Mouse (Mus musculus) right cerebral cortex, postnatal 4 days (tissue): ENCODE measurements around the gene Gm10645.

ENCODE experiments used
- DNase-seq: peaks from one replicate; pipeline ENCODE4 v3.0.0-alpha.2; 2022

The Gm10645 gene

DNA sequence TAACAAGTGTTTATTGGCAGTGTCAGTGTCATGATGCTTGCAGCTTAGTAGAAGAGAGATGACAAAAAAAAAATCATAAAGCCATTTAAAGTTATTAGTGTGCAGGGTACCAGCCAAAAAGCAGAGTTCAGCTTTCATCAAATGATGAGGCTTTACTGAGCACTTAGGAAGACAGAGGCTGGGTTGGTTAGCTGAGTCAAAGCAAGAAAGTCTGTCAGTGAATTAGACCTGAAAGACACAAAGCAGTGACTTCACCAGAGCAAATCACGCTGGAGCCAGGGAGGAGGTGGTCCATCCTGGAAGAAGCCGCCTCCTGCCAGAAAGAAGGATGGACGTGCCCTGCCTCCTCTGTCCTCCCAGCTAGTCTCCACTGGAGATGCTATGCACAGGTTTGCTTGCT, 2.0 kb upstream of the Gm10645 start:
- DNase-seq = no peak

DNA sequence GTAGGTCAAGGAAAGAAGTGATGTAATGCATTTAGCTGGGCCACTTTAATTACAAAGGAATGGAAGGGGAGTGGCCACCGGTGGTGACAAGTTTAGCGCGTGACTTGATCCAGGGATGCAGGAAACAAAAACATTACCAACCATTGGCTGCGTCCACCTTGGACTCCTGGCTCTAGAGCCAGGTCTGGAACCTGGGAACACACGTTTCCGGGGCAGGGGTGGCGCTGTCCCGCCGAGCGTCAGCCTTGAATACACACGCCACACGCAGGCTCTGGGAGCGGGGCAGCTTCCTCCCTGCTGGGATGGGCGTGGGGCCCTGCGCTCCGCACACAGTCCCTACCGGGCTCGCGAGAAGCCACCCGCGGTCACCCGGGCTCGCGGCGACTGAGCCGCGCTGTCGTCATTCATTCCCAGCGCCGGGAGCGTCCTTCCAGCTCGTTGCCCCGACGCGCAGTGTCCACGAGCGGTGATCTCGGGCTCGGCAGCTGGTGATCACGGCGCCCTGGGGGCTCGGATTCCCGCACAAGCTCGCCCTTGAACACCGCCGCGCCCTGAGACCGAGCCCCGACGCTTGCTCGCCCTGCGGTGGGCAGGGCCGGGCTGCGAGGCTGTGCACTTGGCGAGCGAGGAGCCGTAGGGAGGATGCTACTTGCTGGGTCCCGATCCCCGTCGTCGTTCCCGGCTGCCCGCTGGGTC, 587 bp downstream of the Gm10645 start, which contains the start of gene Tbc1d9:
TSS of gene Tbc1d9 (plus strand) at position 118 of the 696 bp plus-strand sequence.
- DNase-seq = peak; percentile 71

DNA sequence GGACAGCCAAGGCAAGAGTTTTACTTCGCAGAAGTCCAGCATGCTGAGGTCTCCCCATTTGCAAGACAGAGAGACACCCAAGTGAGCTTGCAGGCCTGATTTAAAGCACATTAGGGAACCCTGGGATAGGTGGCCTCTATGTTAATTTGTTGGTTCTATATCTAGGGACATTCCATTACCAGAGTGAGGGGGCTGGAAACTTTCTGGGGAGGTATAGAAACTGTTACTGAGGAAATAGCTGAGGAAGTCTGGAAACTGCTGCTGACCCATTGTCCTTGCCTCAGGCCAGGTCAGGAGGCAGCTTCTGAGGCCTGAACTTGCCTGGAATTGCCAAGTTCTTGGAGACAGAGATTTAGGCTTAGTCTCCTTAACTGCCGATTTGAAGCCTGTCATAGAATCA, 5.4 kb downstream of the Gm10645 start:
- no peak for DNase-seq

DNA sequence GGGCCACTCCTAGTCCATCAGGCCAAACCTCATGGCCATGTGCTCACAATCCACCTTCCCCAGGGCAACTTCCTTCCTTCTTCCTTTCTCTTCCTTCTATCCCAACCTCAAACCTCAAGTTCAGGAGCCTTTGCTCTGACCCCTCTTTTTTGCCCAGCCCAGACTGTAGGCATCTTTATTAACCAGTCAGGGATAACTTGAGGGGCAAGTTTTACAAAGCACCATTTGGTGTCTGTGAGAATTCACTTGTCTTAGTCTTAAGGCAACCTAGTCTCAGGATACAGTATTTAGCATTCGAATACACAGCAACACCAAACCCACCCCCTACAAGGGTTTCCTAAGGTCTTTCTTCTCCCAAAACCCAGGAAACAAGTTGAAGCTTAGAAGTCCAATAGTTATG, 6.4 kb downstream of the Gm10645 start:
- DNase-seq = no peak

DNA sequence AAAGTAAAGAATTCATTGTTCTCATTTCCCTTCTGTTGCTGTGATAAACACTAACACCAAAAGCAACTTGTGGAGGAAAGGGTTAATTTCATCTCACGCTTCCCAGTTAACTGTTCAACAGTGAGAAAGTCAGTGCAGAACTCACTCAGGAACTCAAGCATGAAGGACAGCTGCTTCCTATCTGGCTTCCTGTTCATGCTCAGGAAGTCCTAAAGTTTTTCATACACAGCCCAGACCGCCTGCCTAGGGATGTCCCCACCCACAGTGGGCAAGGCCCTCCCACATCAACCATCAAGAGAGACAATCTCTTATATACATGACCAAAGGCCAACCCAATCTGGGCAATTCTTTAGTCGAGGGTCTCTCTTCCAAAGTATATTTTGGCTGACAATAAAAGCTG, 7.0 kb downstream of the Gm10645 start:
- DNase-seq = no peak

DNA sequence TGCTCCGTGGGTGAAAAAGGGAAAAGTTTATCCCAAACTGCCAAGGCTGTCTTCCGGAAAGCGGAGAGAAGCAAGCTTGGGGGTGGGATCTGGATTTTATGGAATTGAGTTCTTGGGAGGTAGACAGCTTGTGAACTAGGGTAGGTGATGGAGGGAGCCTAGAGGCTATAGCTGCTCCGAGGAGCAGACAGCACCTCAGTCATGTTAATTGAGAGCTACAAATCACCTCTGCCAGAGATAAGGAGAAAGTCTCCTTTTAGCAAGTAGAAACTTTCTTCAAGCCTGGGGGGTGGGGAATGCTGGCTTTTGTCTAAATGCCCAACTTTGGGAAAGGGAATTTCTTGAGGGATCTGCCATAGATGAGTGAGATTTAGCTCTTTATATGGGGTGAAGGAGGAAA, 10.9 kb downstream of the Gm10645 start:
- no peak for DNase-seq

DNA sequence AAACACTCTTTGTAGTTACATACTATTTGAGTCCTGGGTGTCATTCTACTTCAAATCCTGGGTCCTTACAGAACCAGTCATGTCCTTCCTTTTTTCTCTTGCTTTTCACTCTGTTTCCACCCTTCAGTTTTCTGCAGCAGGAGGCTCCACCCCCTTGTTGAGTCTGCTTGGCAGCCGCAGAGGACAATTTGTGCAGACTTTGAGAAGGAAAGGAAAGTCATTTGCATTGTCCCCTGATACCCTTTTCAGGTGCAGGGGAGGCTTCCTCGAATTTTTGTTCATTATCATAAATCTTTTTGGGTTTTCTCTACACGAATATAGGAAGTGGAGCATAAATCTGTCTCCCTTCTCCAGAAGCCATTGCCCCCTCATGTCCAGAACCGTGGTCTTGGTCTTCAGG, 13.5 kb downstream of the Gm10645 start:
- DNase-seq = no peak

DNA sequence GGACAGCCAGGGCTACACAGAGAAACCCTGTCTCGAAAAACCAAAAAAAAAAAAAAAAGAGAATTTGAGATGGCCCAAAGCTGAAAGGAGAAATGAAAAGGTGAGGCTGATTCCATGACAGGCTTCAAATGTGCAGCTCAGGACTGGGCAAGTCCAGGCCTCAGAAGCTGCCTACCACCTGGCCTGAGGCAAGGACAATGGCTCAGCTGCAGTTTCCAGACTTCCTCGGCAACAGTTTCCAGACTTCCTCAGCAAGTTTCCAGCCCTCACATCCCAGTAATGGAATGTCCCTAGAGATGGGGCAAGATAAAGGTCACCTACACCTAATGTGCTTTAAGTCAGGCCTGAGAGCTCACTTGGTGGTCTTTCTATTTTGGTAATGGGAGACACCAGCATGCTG, 13.9 kb downstream of the Gm10645 start:
- DNase-seq = no peak

DNA sequence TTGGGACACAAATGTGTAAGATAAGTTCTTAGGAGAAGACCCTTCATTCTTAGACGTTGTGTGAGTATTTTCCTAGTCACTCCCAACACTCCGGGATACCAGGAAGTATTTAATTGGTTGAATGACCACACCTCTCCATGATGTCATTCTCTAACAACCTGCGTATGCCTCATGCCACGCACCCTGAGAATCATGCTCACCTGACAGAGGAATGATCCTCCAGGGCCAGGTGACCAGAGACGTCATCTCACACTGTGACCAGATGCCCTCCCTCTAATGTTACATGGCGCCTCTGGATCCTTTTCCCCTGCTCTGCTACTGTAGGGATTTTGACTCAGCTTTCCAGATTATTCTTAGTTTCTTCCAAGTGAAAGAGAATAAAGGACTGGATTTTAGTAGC, 16.8 kb downstream of the Gm10645 start:
- DNase-seq = no peak

DNA sequence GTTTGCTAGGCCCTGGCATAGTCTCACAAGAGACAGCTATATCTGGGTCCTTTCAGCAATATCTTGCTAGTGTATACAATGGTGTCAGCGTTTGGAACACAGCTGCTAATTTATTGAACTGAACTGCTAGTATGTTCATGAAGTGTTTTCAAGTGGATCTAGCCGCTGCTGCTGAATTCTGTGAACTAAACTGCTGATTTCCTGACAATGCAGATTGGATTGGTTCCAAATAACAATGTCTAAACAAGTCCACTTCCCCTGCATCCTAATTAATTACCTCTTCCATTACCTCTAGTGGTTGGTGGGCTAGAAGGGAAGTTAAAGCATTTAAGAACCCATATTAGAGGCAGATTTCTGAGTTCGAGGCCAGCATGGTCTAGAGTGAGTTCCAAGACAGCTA, 20.5 kb downstream of the Gm10645 start:
- DNase-seq = no peak

DNA sequence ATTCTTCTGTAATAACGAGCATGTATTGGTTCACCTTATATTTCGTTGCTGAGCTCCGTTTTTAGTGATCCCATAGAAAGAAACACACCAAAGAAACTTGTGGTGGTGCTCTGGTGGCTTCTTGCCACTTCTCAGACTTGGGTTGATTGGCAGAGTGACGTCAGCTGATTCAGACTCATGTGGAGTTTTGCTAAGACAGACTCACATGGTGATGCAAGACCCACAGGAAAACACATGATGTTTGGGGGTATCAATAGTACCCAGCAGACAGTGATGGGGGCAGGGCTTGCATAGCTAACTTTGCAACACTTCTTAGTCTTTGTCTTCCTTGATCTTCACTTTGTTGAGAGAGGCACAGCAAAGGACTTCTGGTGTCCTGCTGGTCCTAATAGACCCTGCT, 21.4 kb downstream of the Gm10645 start:
- no peak for DNase-seq

DNA sequence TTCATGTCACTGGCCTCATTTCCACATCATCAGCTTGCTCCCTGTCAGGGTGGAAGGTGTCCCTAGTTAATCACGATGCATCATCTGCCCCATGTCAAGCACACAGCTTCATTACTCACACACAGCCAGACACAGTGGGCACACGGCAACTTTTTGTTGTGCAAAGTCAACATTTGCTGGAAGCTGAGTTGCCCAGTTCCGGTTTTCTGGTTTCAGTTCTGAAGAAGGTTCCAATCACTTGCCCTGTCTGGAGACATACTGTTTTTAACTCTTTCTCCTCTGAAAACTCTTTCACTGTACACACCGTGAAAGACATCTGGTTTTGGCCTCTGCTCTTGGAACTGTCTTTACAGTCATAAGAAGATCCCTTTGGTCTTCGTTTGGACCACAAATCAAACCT, 24.6 kb downstream of the Gm10645 start:
- DNase-seq = no peak

DNA sequence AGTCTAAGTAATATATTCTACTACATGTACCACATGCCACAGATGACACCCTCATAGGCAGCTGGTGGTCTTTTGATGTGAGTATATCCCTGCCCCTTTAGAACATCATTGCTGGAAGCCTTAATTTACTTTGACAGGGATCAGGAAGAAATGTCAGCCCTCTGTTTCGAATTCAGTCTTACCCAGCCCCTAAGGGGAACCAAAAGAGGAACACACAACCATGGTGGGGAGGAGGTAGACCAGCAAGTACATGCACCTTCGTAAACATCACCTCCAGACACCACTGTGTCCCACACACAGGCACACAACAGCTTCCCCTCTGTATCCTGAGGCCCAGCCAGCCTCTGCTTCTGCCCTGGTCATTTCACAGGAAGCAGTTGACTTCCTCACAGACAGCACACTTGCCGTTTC, 25.3 kb downstream of the Gm10645 start:
- DNase-seq = no peak

DNA sequence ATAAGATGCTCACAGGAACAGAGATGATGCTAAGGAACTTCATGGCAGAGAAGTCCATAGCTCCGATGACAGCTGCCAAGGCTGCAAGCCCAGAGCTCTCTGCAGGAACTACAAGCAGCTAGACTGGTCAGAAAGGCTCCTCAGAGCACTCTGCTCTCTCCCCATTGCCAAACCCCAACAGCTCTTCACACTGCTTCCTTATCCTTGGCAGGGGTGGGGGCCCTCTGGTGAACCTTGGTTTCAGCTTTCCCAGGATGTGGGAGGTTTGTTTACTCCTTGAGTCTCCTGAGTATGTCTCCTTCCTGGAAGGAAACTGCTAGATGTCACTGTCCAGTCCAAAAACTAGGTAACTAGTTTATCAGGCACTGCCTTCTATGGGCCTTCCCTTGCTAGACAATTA, 25.9 kb downstream of the Gm10645 start:
- no peak for DNase-seq

DNA sequence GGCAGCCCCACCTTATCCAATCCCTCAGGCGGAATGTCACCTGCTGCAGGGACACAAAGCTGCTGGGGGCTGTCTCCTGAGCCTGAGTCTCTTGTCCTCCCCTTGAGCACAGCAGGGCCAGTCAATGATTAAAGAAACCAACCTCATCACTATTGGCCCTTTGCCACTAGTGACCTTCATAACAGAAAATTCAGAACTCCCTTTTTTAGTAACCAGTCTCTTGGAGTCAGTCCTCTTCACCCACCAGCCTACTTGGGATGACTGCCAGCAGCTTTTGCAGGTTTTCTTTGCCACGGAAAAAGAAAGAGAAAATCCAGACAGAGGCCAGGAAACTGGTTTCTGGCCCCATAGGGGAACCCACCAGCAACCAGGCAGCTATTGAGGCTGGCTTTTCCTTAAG, 30.9 kb downstream of the Gm10645 start:
- DNase-seq = no peak
